Mouse (Mus musculus) neutrophil, adult 5-6 weeks (primary cell): ENCODE results near the gene Naip6. TPM values are rescaled to one million over a fixed set of nuclear protein-coding genes. Genes with fewer than 3 reads are reported as not detected.
"Not testable (repeated sequence)": the region's sequence is repeated elsewhere in the genome, so short reads cannot be mapped to it uniquely, and the experiment has no call there.

Source experiments
- ATAC-seq: fragments of 151-379, 151-347 bp; 2 replicates; pipeline ENCODE4 v1.8.0; 2017; ENCODE audit warnings: mild to moderate bottlenecking, moderate TSS enrichment; ENCODE audit not compliant: insufficient number of reproducible peaks, poor library complexity, low FRiP score, severe bottlenecking; ENCODE audit errors: extremely low read depth
- total RNA-seq: library from RNA; stranded (forward); fragments of 200-1000 nt; gene quantifications from 2 replicates; pipeline ENCODE4 v1.2.3, GENCODE M21; 2017

Gene Naip6
- total RNA-seq = 7.9 and 8.0 TPM in 2 replicates

- peak; percentile 41; the same call in 1 of the 2 replicates for ATAC-seq
These were observed at the start of gene Naip6 for GRCm38 (mm10) chr13:100317256-100317893. Gene Naip6 (minus strand): TSS chr13:100317674.

GRCm38 (mm10) chr13:100352315-100352714 lies 34.8 kb upstream of the Naip6 start:
- ATAC-seq = not testable (repeated sequence)

- ATAC-seq = not testable (repeated sequence)
These were observed 32.2 kb upstream of the Naip6 start for GRCm38 (mm10) chr13:100349510-100350173.

GRCm38 (mm10) chr13:100341822-100342221 lies 24.3 kb upstream of the Naip6 start:
- ATAC-seq = no peak

GRCm38 (mm10) chr13:100331728-100332127 lies 14.3 kb upstream of the Naip6 start:
- ATAC-seq = not testable (repeated sequence)

GRCm38 (mm10) chr13:100328899-100329298 lies 11.4 kb upstream of the Naip6 start:
- not testable (repeated sequence) for ATAC-seq

GRCm38 (mm10) chr13:100328029-100328428 lies 10.6 kb upstream of the Naip6 start:
- not testable (repeated sequence) for ATAC-seq

GRCm38 (mm10) chr13:100322266-100322837 lies 4.9 kb upstream of the Naip6 start:
- not testable (repeated sequence) for ATAC-seq

GRCm38 (mm10) chr13:100284611-100285010 lies 32.9 kb downstream of the Naip6 start:
- no peak for ATAC-seq

- not testable (repeated sequence) for ATAC-seq
These were observed 45.9 kb downstream of the Naip6 start for GRCm38 (mm10) chr13:100271474-100272132.

GRCm38 (mm10) chr13:100256996-100257395 lies 60.5 kb downstream of the Naip6 start:
- ATAC-seq = not testable (repeated sequence)

GRCm38 (mm10) chr13:100255925-100256324 lies 61.5 kb downstream of the Naip6 start:
- not testable (repeated sequence) for ATAC-seq

GRCm38 (mm10) chr13:100251897-100252296 lies 65.6 kb downstream of the Naip6 start:
- not testable (repeated sequence) for ATAC-seq

GRCm38 (mm10) chr13:100246896-100247519 lies 70.5 kb downstream of the Naip6 start:
- peak; percentile 63 for ATAC-seq

GRCm38 (mm10) chr13:100246223-100246622 lies 71.3 kb downstream of the Naip6 start, which contains the start of gene Naip5:
Gene Naip5 (minus strand): TSS chr13:100246323.
- not testable (repeated sequence) for ATAC-seq

GRCm38 (mm10) chr13:100243702-100244101 lies 73.8 kb downstream of the Naip6 start:
- ATAC-seq = 0 out of 2 replicates have a peak, but pooled peaks have one; percentile 13
